Mouse (Mus musculus) intestine, postnatal 0 days (tissue): ENCODE results near the gene Slc35f1. TPM values are rescaled to one million over a fixed set of nuclear protein-coding genes. Genes with fewer than 3 reads are reported as not detected.

Experiments
- ATAC-seq: fragments of 200-750 bp; cut with Nextera tagmentation; 2 replicates; pipeline ENCODE4 v1.8.0; 2017; ENCODE audit warnings: mild to moderate bottlenecking, moderate TSS enrichment, moderate library complexity
- H3K27ac ChIP-seq: fragments of 300-500 bp; sonication (generic); 2 replicates; pipeline ENCODE4 v1.5.1; 2014; ENCODE audit warnings: mild to moderate bottlenecking, low read depth, low read length, moderate library complexity
- H3K27me3 ChIP-seq: fragments of 300-500 bp; sonication (generic); replicated peaks from 2 replicates; pipeline ENCODE4 v1.6.1; 2014; ENCODE audit warnings: low read length, mixed read lengths; ENCODE audit not compliant: control insufficient read depth, insufficient read depth
- H3K36me3 ChIP-seq: fragments of 300-500 bp; sonication (generic); 2 replicates; pipeline ENCODE4 v1.6.1; 2014; ENCODE audit warnings: mild to moderate bottlenecking, moderate library complexity; ENCODE audit not compliant: control insufficient read depth, insufficient read depth
- H3K4me1 ChIP-seq: fragments of 300-500 bp; sonication (generic); replicated peaks from 2 replicates; pipeline ENCODE4 v1.6.1; 2014; ENCODE audit warnings: antibody characterized with exemption, low read length, mixed read lengths; ENCODE audit not compliant: control insufficient read depth, insufficient read depth
- H3K4me2 ChIP-seq: fragments of 300-500 bp; sonication (generic); replicated peaks from 2 replicates; pipeline ENCODE4 v1.6.1; 2014; ENCODE audit warnings: low read depth, mild to moderate bottlenecking, moderate library complexity
- H3K4me3 ChIP-seq: fragments of 300-500 bp; sonication (generic); 2 replicates; pipeline ENCODE4 v1.5.1; 2014; ENCODE audit warnings: low read depth, low read length
- H3K9ac ChIP-seq: fragments of 300-500 bp; sonication (generic); 2 replicates; pipeline ENCODE4 v1.6.1; 2014; ENCODE audit warnings: mild to moderate bottlenecking, low read depth, low read length
- H3K9me3 ChIP-seq: fragments of 300-500 bp; sonication (generic); 2 replicates; pipeline ENCODE4 v1.6.1; 2016; ENCODE audit warnings: mixed run types; ENCODE audit not compliant: control insufficient read depth
- CTCF ChIP-seq: sonication (generic); IDR thresholded peaks from 2 replicates; pipeline ENCODE4 v1.5.1; 2016; ENCODE audit warnings: low read depth, mild to moderate bottlenecking, control low read depth, antibody characterized with exemption, moderate library complexity
- WGBS: fragments of 180-500 bp; shearing (Covaris S2); extraction: QIAGEN DNeasy Blood & Tissue Kit; methylation state at CpG from one replicate; pipeline ENCODE4 v1.1.7; 2014; 5-methylcytosine and 5-hydroxymethylcytosine counted together
- polyA plus RNA-seq: library from polyadenylated mRNA; unstranded; fragments of >200 nt; fragmentation: Nextera tagmentation; extraction: Ambion mirVana; gene quantifications from 2 replicates; pipeline ENCODE4 v1.2.1, GENCODE M21; 2015

Gene Slc35f1
- polyA plus RNA-seq, 1 experiment from 2014 or later, result 1.2 TPM

GRCm38 (mm10) chr10:52904914-52905313 lies 214.6 kb downstream of the Slc35f1 start:
- no peak overlapping the region for H3K4me2 ChIP-seq
- no peak for TF ChIP-seq CTCF
- H3K36me3 ChIP-seq, result no peaks in the 10 kb centered on the region
- 80% methylated on average over 2 of the region's 2 CpGs for WGBS
- H3K27ac ChIP-seq, result no peak overlapping the region
- no peak overlapping the region for H3K9ac ChIP-seq
- no peak overlapping the region for H3K4me3 ChIP-seq
- H3K27me3 ChIP-seq, result no peaks in the 10 kb centered on the region
- ATAC-seq, result no peak
- no peaks in the 10 kb centered on the region for H3K9me3 ChIP-seq
- no peaks in the 10 kb centered on the region for H3K4me1 ChIP-seq

GRCm38 (mm10) chr10:52911762-52912161 lies 221.4 kb downstream of the Slc35f1 start:
- no peaks in the 10 kb centered on the region for H3K4me1 ChIP-seq
- no peak overlapping the region for H3K4me3 ChIP-seq
- no peak overlapping the region for H3K4me2 ChIP-seq
- WGBS, result 41% methylated on average over 2 of the region's 2 CpGs
- no peaks in the 10 kb centered on the region for H3K27me3 ChIP-seq
- no peak for ATAC-seq
- H3K36me3 ChIP-seq, result no peaks in the 10 kb centered on the region
- no peak overlapping the region for H3K27ac ChIP-seq
- no peak overlapping the region for H3K9ac ChIP-seq
- H3K9me3 ChIP-seq, result no peaks in the 10 kb centered on the region
- no peak for TF ChIP-seq CTCF

GRCm38 (mm10) chr10:52918715-52919114 lies 228.4 kb downstream of the Slc35f1 start:
- 82% methylated on average over 5 of the region's 5 CpGs for WGBS
- Histone ChIP-seq H3K9me3 (no peaks in the 10 kb centered on the region), H3K27ac (no peak overlapping the region), H3K27me3 (no peaks in the 10 kb centered on the region), H3K36me3 (no peaks in the 10 kb centered on the region), H3K9ac (no peak overlapping the region), H3K4me1 (no peaks in the 10 kb centered on the region), H3K4me2 (no peak overlapping the region), H3K4me3 (no peak overlapping the region)
- TF ChIP-seq CTCF, result no peak
- ATAC-seq, result no peak

GRCm38 (mm10) chr10:52923143-52923542 lies 232.8 kb downstream of the Slc35f1 start:
- Histone ChIP-seq H3K36me3 (no peaks in the 10 kb centered on the region), H3K27ac (no peak overlapping the region), H3K9me3 (no peaks in the 10 kb centered on the region), H3K27me3 (no peaks in the 10 kb centered on the region), H3K4me1 (no peaks in the 10 kb centered on the region), H3K4me3 (no peak overlapping the region), H3K9ac (no peak overlapping the region), H3K4me2 (no peak overlapping the region)
- TF ChIP-seq CTCF, result no peak
- no peak for ATAC-seq
- 71% methylated on average over 8 of the region's 8 CpGs for WGBS

GRCm38 (mm10) chr10:52926330-52926729 lies 236.0 kb downstream of the Slc35f1 start:
- WGBS, result 89% methylated on average over 3 of the region's 3 CpGs
- no peaks in the 10 kb centered on the region for H3K27me3 ChIP-seq
- no peaks in the 10 kb centered on the region for H3K9me3 ChIP-seq
- no peak overlapping the region for H3K9ac ChIP-seq
- H3K36me3 ChIP-seq, result no peaks in the 10 kb centered on the region
- H3K27ac ChIP-seq, result no peak overlapping the region
- H3K4me2 ChIP-seq, result no peak overlapping the region
- no peak overlapping the region for H3K4me3 ChIP-seq
- H3K4me1 ChIP-seq, result no peaks in the 10 kb centered on the region
- ATAC-seq, result no peak
- no peak for TF ChIP-seq CTCF

- H3K27ac ChIP-seq, result no peak overlapping the region
- no peaks in the 10 kb centered on the region for H3K9me3 ChIP-seq
- TF ChIP-seq CTCF, result no peak
- no peak overlapping the region for H3K9ac ChIP-seq
- H3K4me3 ChIP-seq, result no peak overlapping the region
- H3K36me3 ChIP-seq, result no peaks in the 10 kb centered on the region
- no peaks in the 10 kb centered on the region for H3K4me1 ChIP-seq
- 50% methylated on average over 1 of the region's 1 CpGs for whole genome bisulfite sequencing
- no peaks in the 10 kb centered on the region for H3K27me3 ChIP-seq
- ATAC-seq, result no peak
- H3K4me2 ChIP-seq, result no peak overlapping the region
Measured at GRCm38 (mm10) chr10:52932159-52932558, 241.8 kb downstream of the Slc35f1 start.

GRCm38 (mm10) chr10:52934615-52935014 lies 244.3 kb downstream of the Slc35f1 start:
- no peak overlapping the region for H3K9ac ChIP-seq
- H3K4me1 ChIP-seq, result no peaks in the 10 kb centered on the region
- H3K9me3 ChIP-seq, result no peaks in the 10 kb centered on the region
- H3K27ac ChIP-seq, result no peak overlapping the region
- no peak overlapping the region for H3K4me3 ChIP-seq
- no peak for ATAC-seq
- no peak overlapping the region for H3K4me2 ChIP-seq
- H3K27me3 ChIP-seq, result no peaks in the 10 kb centered on the region
- TF ChIP-seq CTCF, result no peak
- H3K36me3 ChIP-seq, result no peaks in the 10 kb centered on the region
